Mouse (Mus musculus) embryo, embryonic 11.5 days (tissue): Measurements from ENCODE around the gene Fmo4.
"Not testable (repeated sequence)": the region's sequence is repeated elsewhere in the genome, so short reads cannot be mapped to it uniquely, and the experiment has no call there.

Experiments
- DNase-seq: peaks from one replicate; pipeline ENCODE4 v3.0.0-alpha.2; 2012; ENCODE audit warnings: low read depth, low spot score

The Fmo4 gene

GRCm38 (mm10) chr1:162792306-162793044 lies 21.3 kb downstream of the Fmo4 start:
- DNase-seq, result no peak

- no peak for DNase-seq
These were observed 28.6 kb downstream of the Fmo4 start for GRCm38 (mm10) chr1:162785222-162785621.

GRCm38 (mm10) chr1:162783669-162784248 lies 30.0 kb downstream of the Fmo4 start:
- DNase-seq, result no peak

GRCm38 (mm10) chr1:162781035-162781434 lies 32.7 kb downstream of the Fmo4 start:
- DNase-seq, result not testable (repeated sequence)

GRCm38 (mm10) chr1:162777943-162778538 lies 35.7 kb downstream of the Fmo4 start:
- no peak for DNase-seq

GRCm38 (mm10) chr1:162773661-162774060 lies 40.1 kb downstream of the Fmo4 start:
- DNase-seq, result no peak

- DNase-seq, result no peak
These were observed 42.0 kb downstream of the Fmo4 start for GRCm38 (mm10) chr1:162771617-162772360.

- no peak for DNase-seq
These were observed 61.8 kb downstream of the Fmo4 start for GRCm38 (mm10) chr1:162752009-162752408.

- DNase-seq, result no peak
These were observed 64.2 kb downstream of the Fmo4 start for GRCm38 (mm10) chr1:162749607-162750006.

GRCm38 (mm10) chr1:162748761-162749160 lies 65.0 kb downstream of the Fmo4 start:
- no peak for DNase-seq
